Mouse (Mus musculus) midbrain, embryonic 12.5 days (tissue): Measurements from ENCODE around the gene Plk3. TPM values are rescaled to one million over a fixed set of nuclear protein-coding genes. Genes with fewer than 3 reads are reported as not detected.

Source experiments
- ATAC-seq: fragments of 200-750 bp; cut with Nextera tagmentation; 2 replicates; pipeline ENCODE4 v1.8.0; 2017; ENCODE audit warnings: low read depth, moderate TSS enrichment, moderate library complexity; ENCODE audit not compliant: low FRiP score
- H3K27ac ChIP-seq: fragments of 300-500 bp; sonication (generic); replicated peaks from 2 replicates; pipeline ENCODE4 v1.5.1; 2016; ENCODE audit warnings: mild to moderate bottlenecking
- H3K27me3 ChIP-seq: fragments of 300-500 bp; sonication (generic); 2 replicates; pipeline ENCODE4 v1.6.1; 2016; ENCODE audit warnings: mild to moderate bottlenecking
- H3K36me3 ChIP-seq: fragments of 300-500 bp; sonication (generic); 2 replicates; pipeline ENCODE4 v1.6.1; 2016
- H3K4me1 ChIP-seq: fragments of 300-500 bp; sonication (generic); 2 replicates; pipeline ENCODE4 v1.6.1; 2016
- H3K4me2 ChIP-seq: fragments of 300-500 bp; sonication (generic); replicated peaks from 2 replicates; pipeline ENCODE4 v1.6.1; 2016; ENCODE audit warnings: mild to moderate bottlenecking, moderate library complexity
- H3K4me3 ChIP-seq: fragments of 300-500 bp; sonication (generic); 2 replicates; pipeline ENCODE4 v1.5.1; 2016; ENCODE audit warnings: mild to moderate bottlenecking
- H3K9ac ChIP-seq: fragments of 300-500 bp; sonication (generic); replicated peaks from 2 replicates; pipeline ENCODE4 v1.6.1; 2016; ENCODE audit warnings: mild to moderate bottlenecking, moderate library complexity
- H3K9me3 ChIP-seq: fragments of 300-500 bp; sonication (generic); 2 replicates; pipeline ENCODE4 v1.6.1; 2016; ENCODE audit warnings: mild to moderate bottlenecking
- WGBS: fragments of 180-500 bp; shearing (Covaris S2); methylation state at CpG from one replicate; pipeline ENCODE4 v1.1.7; 2016; 5-methylcytosine and 5-hydroxymethylcytosine counted together
- polyA plus RNA-seq: library from polyadenylated mRNA; unstranded; fragments of >200 nt; fragmentation: Nextera tagmentation; extraction: Ambion mirVana; gene quantifications from 2 replicates; pipeline ENCODE4 v1.2.1, GENCODE M21; 2016

Gene Plk3
- polyA plus RNA-seq, 1 experiment from 2014 or later, result 33.1 TPM

- H3K27ac ChIP-seq, result 0 out of 2 replicates have a peak overlapping the region, but pooled peaks have one; percentile 44
- WGBS, result 36% methylated on average over 2 of the region's 2 CpGs
- H3K4me2 ChIP-seq, result peak overlapping the region; percentile 84; the same call in 1 of the 2 replicates
- no peak for ATAC-seq
- H3K36me3 ChIP-seq, result 0 out of 2 replicates have a peak, but pooled peaks cover 5% of the 10 kb centered on the region
- peaks cover 36% of the 10 kb centered on the region for H3K4me1 ChIP-seq
- peak overlapping the region; percentile 48; the same call in 1 of the 2 replicates for H3K9ac ChIP-seq
- H3K4me3 ChIP-seq, result peak overlapping the region; percentile 88; the same call in 1 of the 2 replicates
- peaks cover 5% of the 10 kb centered on the region; the same call in 1 of the 2 replicates for H3K27me3 ChIP-seq
- no peaks in the 10 kb centered on the region for H3K9me3 ChIP-seq
These were observed 835 bp upstream of the Plk3 start for GRCm38 (mm10) chr4:117134601-117134995.

- H3K4me2 ChIP-seq, result peak overlapping the region; percentile 84
- WGBS, result under 1% methylated on average over 42 of the region's 42 CpGs
- peaks cover 5% of the 10 kb centered on the region; the same call in 1 of the 2 replicates for H3K27me3 ChIP-seq
- peaks cover 36% of the 10 kb centered on the region for H3K4me1 ChIP-seq
- peak overlapping the region; percentile 71 for H3K27ac ChIP-seq
- peak overlapping the region; percentile 88 for H3K4me3 ChIP-seq
- peaks cover 14% of the 10 kb centered on the region for H3K36me3 ChIP-seq
- ATAC-seq, result peak; percentile 32
- no peaks in the 10 kb centered on the region for H3K9me3 ChIP-seq
- H3K9ac ChIP-seq, result peak overlapping the region; percentile 78
These were observed 382 bp downstream of the Plk3 start for GRCm38 (mm10) chr4:117133366-117133796.

- H3K9ac ChIP-seq, result peak overlapping the region; percentile 78
- peak overlapping the region; percentile 88 for H3K4me3 ChIP-seq
- H3K4me2 ChIP-seq, result peak overlapping the region; percentile 84
- no peak for ATAC-seq
- no peaks in the 10 kb centered on the region for H3K9me3 ChIP-seq
- H3K4me1 ChIP-seq, result peaks cover 36% of the 10 kb centered on the region
- H3K27me3 ChIP-seq, result peaks cover 11% of the 10 kb centered on the region; the same call in 1 of the 2 replicates
- H3K36me3 ChIP-seq, result peaks cover 21% of the 10 kb centered on the region
- WGBS, result 5% methylated on average over 11 of the region's 11 CpGs
- H3K27ac ChIP-seq, result peak overlapping the region; percentile 71; the same call in 1 of the 2 replicates
These were observed 994 bp downstream of the Plk3 start for GRCm38 (mm10) chr4:117132794-117133143.

- Histone ChIP-seq H3K27ac (peak overlapping the region; percentile 71), H3K9me3 (no peaks in the 10 kb centered on the region), H3K4me1 (peaks cover 36% of the 10 kb centered on the region), H3K4me3 (peak overlapping the region; percentile 88), H3K36me3 (peaks cover 22% of the 10 kb centered on the region), H3K9ac (peak overlapping the region; percentile 78; the same call in 1 of the 2 replicates), H3K27me3 (peaks cover 11% of the 10 kb centered on the region; the same call in 1 of the 2 replicates), H3K4me2 (peak overlapping the region; percentile 84)
- ATAC-seq, result peak; percentile 76
- WGBS, result 3% methylated on average over 7 of the region's 7 CpGs
These were observed 1.6 kb downstream of the Plk3 start for GRCm38 (mm10) chr4:117131890-117132793.

- Histone ChIP-seq H3K4me3 (peak overlapping the region; percentile 88), H3K9ac (peak overlapping the region; percentile 78; the same call in 1 of the 2 replicates), H3K4me2 (peak overlapping the region; percentile 84), H3K36me3 (peaks cover 24% of the 10 kb centered on the region), H3K27me3 (peaks cover 11% of the 10 kb centered on the region; the same call in 1 of the 2 replicates), H3K9me3 (no peaks in the 10 kb centered on the region), H3K27ac (peak overlapping the region; percentile 71), H3K4me1 (peaks cover 41% of the 10 kb centered on the region)
- 56% methylated on average over 6 of the region's 6 CpGs for WGBS
- no peak for ATAC-seq
These were observed 2.6 kb downstream of the Plk3 start for GRCm38 (mm10) chr4:117131198-117131597.

- peaks cover 10% of the 10 kb centered on the region; the same call in 1 of the 2 replicates for H3K27me3 ChIP-seq
- ATAC-seq, result no peak
- H3K4me3 ChIP-seq, result no peak overlapping the region
- peak overlapping the region; percentile 71 for H3K27ac ChIP-seq
- 50% methylated on average over 6 of the region's 6 CpGs for WGBS
- peak overlapping the region; percentile 78; the same call in 1 of the 2 replicates for H3K9ac ChIP-seq
- peaks cover 45% of the 10 kb centered on the region for H3K4me1 ChIP-seq
- H3K4me2 ChIP-seq, result peak overlapping the region; percentile 84
- no peaks in the 10 kb centered on the region for H3K9me3 ChIP-seq
- peaks cover 24% of the 10 kb centered on the region for H3K36me3 ChIP-seq
These were observed 3.0 kb downstream of the Plk3 start for GRCm38 (mm10) chr4:117130790-117131189.

- H3K27ac ChIP-seq, result no peak overlapping the region
- no peak for ATAC-seq
- no peak overlapping the region for H3K9ac ChIP-seq
- H3K9me3 ChIP-seq, result no peaks in the 10 kb centered on the region
- H3K4me3 ChIP-seq, result no peak overlapping the region
- WGBS, result 90% methylated on average over 33 of the region's 33 CpGs
- H3K4me2 ChIP-seq, result no peak overlapping the region
- peaks cover 24% of the 10 kb centered on the region for H3K36me3 ChIP-seq
- peaks cover 56% of the 10 kb centered on the region for H3K4me1 ChIP-seq
- peaks cover 6% of the 10 kb centered on the region; the same call in 1 of the 2 replicates for H3K27me3 ChIP-seq
These were observed 5.6 kb downstream of the Plk3 start for GRCm38 (mm10) chr4:117127991-117128686.

GRCm38 (mm10) chr4:117126675-117127290, 7.0 kb downstream of the Plk3 start, which contains the start of gene Tctex1d4:
Tctex1d4 (plus strand) TSS chr4:117126794.
- no peak for ATAC-seq
- Histone ChIP-seq H3K4me3 (no peak within 1 kb of the TSS), H3K9ac (peak within 1 kb of the TSS; percentile 55; the same call in 1 of the 2 replicates), H3K4me1 (peaks cover 43% of the 10 kb centered on the region), H3K27ac (peak within 1 kb of the TSS; percentile 78), H3K4me2 (peak within 1 kb of the TSS; percentile 30), H3K36me3 (peaks cover 24% of the 10 kb centered on the region), H3K27me3 (peaks cover 6% of the 10 kb centered on the region; the same call in 1 of the 2 replicates), H3K9me3 (no peaks in the 10 kb centered on the region)
- 90% methylated on average over 9 of the region's 9 CpGs for WGBS

- H3K27ac ChIP-seq, result peak overlapping the region; percentile 78
- 43% methylated on average over 15 of the region's 15 CpGs for WGBS
- peaks cover 6% of the 10 kb centered on the region; the same call in 1 of the 2 replicates for H3K27me3 ChIP-seq
- no peaks in the 10 kb centered on the region for H3K9me3 ChIP-seq
- H3K9ac ChIP-seq, result peak overlapping the region; percentile 55; the same call in 1 of the 2 replicates
- H3K4me2 ChIP-seq, result peak overlapping the region; percentile 30
- no peak overlapping the region for H3K4me3 ChIP-seq
- H3K36me3 ChIP-seq, result peaks cover 24% of the 10 kb centered on the region
- peaks cover 40% of the 10 kb centered on the region for H3K4me1 ChIP-seq
- no peak for ATAC-seq
These were observed 7.7 kb downstream of the Plk3 start for GRCm38 (mm10) chr4:117125910-117126674.

GRCm38 (mm10) chr4:117125348-117125909, 8.3 kb downstream of the Plk3 start, which contains the start of gene Btbd19:
Btbd19 (minus strand) TSS chr4:117125725.
- Histone ChIP-seq H3K4me2 (peak within 1 kb of the TSS; percentile 30), H3K4me3 (no peak within 1 kb of the TSS), H3K4me1 (peaks cover 36% of the 10 kb centered on the region), H3K27ac (peak within 1 kb of the TSS; percentile 78), H3K27me3 (0 out of 2 replicates have a peak, but pooled peaks cover 6% of the 10 kb centered on the region), H3K9me3 (no peaks in the 10 kb centered on the region), H3K9ac (peak within 1 kb of the TSS; percentile 55), H3K36me3 (peaks cover 20% of the 10 kb centered on the region)
- 29% methylated on average over 8 of the region's 8 CpGs for WGBS
- 0 out of 2 replicates have a peak, but pooled peaks have one; percentile 14 for ATAC-seq
